ENCODE assay signal across 1 mouse cellular context in the genomic region with DNA sequence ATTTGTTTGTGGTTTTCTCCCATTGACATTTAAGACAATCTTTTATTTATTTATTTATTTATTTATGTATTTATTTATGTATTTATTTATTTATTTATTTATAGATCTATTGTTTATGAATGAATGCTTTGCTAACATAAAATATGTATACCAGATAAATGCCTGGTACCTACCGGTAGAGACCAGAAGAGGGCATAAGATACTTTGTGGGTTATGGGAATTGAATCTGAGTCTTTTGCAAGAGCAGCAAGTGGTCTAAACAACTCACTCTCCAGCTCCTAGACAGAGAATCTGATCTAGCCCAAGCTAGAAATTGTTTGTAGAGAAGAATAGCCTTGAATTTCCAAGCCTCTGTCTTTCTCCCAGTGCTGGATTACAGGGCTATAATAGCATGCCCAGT.
A peak's percentile ranks its signal among the peaks of the same experiment; 100 is the strongest.
TF ChIP-seq lines count a peak whose summit lies in the region.

No protein-coding gene starts in this region.

TF ChIP-seq in MEL, 35 proteins besides CTCF, POLR2A, EP300 and RAD21:
- TF ChIP-seq SMC3 (IDR thresholded peaks at IDR 0.05; ENCODE audit: low read depth, low read length) (peak; percentile 41), E2F4 (IDR thresholded peaks at IDR 0.05; ENCODE audit: borderline replicate concordance, low read depth, low read length) (no peak)
